Mouse (Mus musculus): Measurements from ENCODE around the gene Gm3072.
"Not testable (repeated sequence)": the region's sequence is repeated elsewhere in the genome, so short reads cannot be mapped to it uniquely, and the experiment has no call there.

Gm3072 gene

DNA sequence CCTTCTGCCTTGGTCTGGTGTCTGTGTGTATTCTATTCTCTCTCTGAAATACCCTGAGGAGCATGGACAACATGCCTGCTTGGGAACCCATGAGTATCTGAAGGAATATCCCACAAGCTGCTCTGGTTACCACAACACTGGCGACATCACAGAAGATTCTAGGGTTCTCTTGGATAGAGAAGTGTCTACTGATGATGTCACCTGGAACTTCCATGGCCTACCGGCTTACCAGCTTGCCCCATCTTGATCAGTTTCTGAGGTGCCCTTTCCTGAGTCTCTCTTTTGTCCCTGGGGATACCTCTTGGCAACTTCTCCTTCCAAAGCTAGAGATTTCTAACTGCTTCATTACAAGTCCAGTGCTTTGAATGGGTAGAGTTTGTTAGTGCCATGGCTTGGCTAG is at the start of gene Gm3072:
Gene Gm3072 (minus strand): TSS at position 101 of the 400 bp plus-strand sequence.
- DNase-seq (ENCODE audit: low spot score in 2 of 2) = not testable (repeated sequence)

DNA sequence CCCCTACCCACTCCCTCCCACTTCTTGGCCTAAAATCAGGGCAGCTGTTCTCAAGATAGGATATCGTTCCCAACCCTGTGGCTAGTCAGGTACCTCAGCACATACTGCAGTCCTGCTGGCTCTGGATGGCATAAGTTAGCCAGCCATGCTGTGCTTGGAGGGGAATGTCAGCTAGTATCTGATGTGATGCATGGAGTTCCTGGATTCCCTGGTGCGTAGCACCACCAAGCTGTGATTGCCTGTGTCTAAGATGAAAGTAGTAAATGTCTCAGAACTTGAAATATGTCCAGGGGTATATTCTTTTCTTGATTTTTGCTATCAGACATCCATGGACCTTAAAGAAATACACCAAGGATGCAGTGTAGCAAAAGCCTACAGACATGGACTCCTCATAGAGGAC is 23.8 kb upstream of the Gm3072 start:
- DNase-seq (ENCODE audit: low spot score in 2 of 2) = not testable (repeated sequence)

DNA sequence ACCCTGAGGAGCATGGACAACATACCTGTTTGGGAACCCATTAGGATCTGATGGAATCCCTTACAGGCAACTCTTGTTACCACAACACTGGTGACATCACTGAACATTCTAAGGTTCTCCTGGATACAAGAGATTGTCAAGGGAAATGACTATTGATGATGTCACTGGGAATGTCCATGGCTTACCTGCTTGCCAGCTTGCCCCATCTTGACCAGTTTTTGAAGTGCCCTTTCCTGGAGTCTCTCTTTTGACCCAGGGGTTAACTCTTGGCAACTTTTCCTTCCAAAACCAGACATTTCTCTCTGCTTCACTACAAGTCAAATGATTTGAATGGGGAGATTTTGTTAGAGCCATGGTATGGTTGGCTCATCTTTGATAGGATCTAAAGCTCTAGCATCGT is 22.0 kb upstream of the Gm3072 start, which contains the start of gene Gm3676:
Gene Gm3676 (minus strand): TSS at position 101 of the 400 bp plus-strand sequence.
- DNase-seq (ENCODE audit: low spot score in 2 of 2) = not testable (repeated sequence)

DNA sequence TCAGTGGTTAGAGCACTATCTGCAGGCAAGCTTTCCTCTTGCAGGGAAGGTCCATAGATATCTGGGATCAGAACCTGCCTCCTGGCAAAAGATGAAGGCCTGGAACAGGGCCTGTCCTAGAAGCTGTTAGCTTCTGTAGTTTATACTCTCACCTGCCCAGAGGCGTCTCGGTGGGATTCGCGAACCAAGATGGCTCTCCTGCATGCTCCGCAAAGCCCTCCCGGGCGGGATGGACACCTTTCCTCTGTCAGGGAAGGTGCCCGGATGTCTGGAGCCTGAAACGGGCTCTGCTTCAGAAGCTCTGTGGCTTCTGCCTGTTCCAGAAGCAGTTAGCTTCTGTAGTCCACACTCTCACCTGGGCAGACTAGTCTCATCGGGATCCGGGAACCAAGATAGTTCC is 5.7 kb upstream of the Gm3072 start:
- DNase-seq (ENCODE audit: low spot score in 2 of 2) = not testable (repeated sequence)

DNA sequence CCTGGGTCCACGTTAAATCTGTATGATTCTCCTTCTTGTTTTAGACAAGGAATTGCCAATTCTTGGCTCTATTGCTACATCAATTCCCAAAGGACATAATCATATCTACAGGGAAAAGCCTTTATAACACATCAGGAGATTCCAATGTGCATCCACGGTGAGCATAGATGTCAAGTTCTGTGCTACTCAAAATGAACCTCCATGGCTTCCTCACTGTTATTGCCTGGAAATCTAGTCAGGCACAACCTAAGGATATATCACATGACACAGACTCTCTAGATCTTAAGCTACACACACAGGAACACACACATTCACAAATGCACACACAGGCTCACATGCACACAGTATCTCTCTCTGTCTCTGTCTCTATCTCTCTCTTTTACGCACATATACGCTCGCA is 1.9 kb downstream of the Gm3072 start:
- DNase-seq (ENCODE audit: low spot score in 2 of 2) = not testable (repeated sequence)

DNA sequence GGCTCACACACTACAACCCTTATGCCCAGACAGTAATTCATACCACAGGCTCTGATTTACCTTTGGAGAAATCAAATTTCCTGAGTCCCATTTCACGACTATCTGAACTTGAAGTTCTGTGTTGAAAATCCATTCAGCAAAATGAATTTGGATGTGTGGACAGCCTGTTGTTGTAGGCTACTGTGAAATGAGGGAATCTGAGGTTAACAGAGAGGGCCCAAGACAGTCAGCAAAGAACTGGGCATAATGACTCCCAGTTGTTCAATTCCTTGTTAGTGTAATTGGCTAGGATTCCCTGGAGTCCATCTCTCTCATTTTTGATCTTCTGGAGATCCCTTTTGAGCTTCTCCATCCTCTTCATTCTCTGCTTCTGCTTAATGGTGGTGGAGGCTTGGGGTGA is 13.7 kb downstream of the Gm3072 start:
- DNase-seq (ENCODE audit: low spot score in 2 of 2) = not testable (repeated sequence)

DNA sequence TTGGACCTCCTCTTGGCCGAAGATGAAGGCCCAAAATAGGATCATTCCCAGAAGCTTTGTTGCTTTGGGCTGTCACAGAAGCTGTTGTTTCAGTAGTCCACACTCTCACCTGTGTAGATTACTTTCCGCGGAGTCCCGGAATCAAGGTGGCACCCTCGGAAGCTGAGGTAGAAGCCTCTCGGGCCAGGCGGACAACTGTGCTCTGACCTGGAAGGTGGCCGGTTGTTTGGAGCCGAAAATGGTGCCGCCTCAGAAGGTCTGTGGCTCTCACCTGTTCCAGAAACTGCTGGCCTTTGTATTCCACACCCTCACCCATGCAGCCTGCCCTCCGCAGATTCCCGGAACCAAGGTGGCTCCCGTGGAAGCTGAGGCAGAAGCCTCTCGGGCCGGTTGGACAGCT is 23.5 kb downstream of the Gm3072 start:
- not testable (repeated sequence) for DNase-seq (ENCODE audit: low spot score in 2 of 2)

DNA sequence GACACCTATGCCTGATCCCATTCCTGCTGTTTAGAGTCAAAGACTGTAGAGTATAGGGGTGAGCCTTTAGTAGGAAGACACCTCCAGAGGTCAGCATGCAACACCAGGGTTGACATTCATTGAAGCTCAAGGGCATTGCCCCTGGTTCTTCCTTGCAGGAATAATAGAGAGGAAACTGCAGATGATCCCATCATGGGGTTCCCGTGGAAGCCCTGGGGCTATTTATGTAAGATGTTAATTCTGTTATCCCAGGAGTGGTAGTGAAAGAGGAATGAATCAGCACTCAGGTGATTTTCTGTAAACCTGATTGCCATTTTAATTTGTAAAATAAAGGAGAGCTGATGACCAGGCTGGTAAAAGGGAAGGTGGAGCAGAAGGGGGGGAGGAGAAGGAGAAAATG is 38.1 kb downstream of the Gm3072 start:
- DNase-seq (ENCODE audit: low spot score in 2 of 2) = not testable (repeated sequence)

DNA sequence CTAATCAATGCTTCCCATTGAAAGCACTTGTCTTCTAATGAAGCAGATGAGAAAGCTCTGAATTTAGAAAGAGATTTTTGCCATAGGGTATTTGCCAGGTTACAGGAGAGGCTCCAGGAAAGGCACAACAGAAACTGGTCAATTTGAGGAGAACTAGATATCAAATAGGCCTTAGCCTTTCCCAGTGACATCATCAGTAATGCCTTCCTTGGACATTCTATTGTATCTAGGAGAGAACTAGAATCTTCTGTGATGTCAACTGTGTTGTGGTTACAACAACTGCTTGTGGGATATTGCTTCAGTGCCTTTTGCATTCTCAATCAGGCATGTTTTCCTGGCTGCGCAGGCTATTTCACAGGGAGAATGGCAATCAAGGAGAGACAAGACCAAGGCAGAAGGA is 51.5 kb downstream of the Gm3072 start, which contains the start of gene 1700049E17Rik2:
Gene 1700049E17Rik2 (plus strand): TSS at position 301 of the 400 bp plus-strand sequence.
- DNase-seq (ENCODE audit: low spot score in 2 of 2) = not testable (repeated sequence)
